Comparison of ENCODE assay signal across 8 mouse cellular contexts in genomic region chr5:67307659-67308222, GRCm38 (mm10). TPM values are rescaled to one million over a fixed set of nuclear protein-coding genes. Genes with fewer than 3 reads are reported as not detected.
A peak's percentile ranks its signal among the peaks of the same experiment; 100 is the strongest.
DNase-seq lines count a peak whose midpoint lies in the region; ATAC-seq and TF ChIP-seq lines count a peak whose summit lies in the region.

No protein-coding gene starts in this region.

- H3K9ac ChIP-seq in lung, embryonic 14.5 days, result peak overlapping the region; percentile 92
- peak overlapping the region; percentile 92 for H3K9ac ChIP-seq in intestine, postnatal 0 days (ENCODE audit: low read depth, low read length)
- peak overlapping the region; percentile 93; the same call in 1 of the 2 replicates for H3K9ac ChIP-seq in neural tube, embryonic 14.5 days (replicated peaks; ENCODE audit: low read depth, low read length)

- H3K9me3 ChIP-seq in lung, embryonic 14.5 days (ENCODE audit: low read depth, low read length), result no peaks in the 10 kb centered on the region
- H3K9me3 ChIP-seq in embryonic facial prominence, embryonic 10.5 days, result no peaks in the 10 kb centered on the region
- H3K9me3 ChIP-seq in intestine, postnatal 0 days (ENCODE audit: control insufficient read depth), result no peaks in the 10 kb centered on the region
- no peaks in the 10 kb centered on the region for H3K9me3 ChIP-seq in neural tube, embryonic 14.5 days (ENCODE audit: control insufficient read depth, low read length)

- peak overlapping the region; percentile 99 for H3K4me3 ChIP-seq in lung, embryonic 14.5 days (ENCODE audit: low read depth, low read length)
- H3K4me3 ChIP-seq in embryonic facial prominence, embryonic 10.5 days, result peak overlapping the region; percentile 99
- H3K4me3 ChIP-seq in intestine, postnatal 0 days (ENCODE audit: low read depth, low read length), result peak overlapping the region; percentile 100
- H3K4me3 ChIP-seq in neural tube, embryonic 14.5 days (ENCODE audit: low read depth, low read length), result peak overlapping the region; percentile 97

- no peak overlapping the region for H3K27ac ChIP-seq in lung, embryonic 14.5 days (ENCODE audit: low read depth)
- H3K27ac ChIP-seq in embryonic facial prominence, embryonic 10.5 days (replicated peaks), result peak overlapping the region; percentile 94
- H3K27ac ChIP-seq in intestine, postnatal 0 days (ENCODE audit: low read depth, low read length), result peak overlapping the region; percentile 93
- H3K27ac ChIP-seq in neural tube, embryonic 14.5 days (ENCODE audit: low read depth, low read length), result no peak overlapping the region

- H3K4me2 ChIP-seq in lung, embryonic 14.5 days, result peak overlapping the region; percentile 75
- peak overlapping the region; percentile 82 for H3K4me2 ChIP-seq in intestine, postnatal 0 days (replicated peaks; ENCODE audit: low read depth)
- H3K4me2 ChIP-seq in neural tube, embryonic 14.5 days (ENCODE audit: low read depth, low read length), result peak overlapping the region; percentile 82

- DNase-seq in lung, embryonic 14.5 days, result no peak
- no peak for DNase-seq in lung, postnatal 14 days
- peak; percentile 10 for DNase-seq in embryonic facial prominence, embryonic 10.5 days (ENCODE audit: low spot score)
- no peak for DNase-seq in right cerebral cortex, postnatal 36 days (ENCODE audit: low spot score in 2 of 2)
- no peak for DNase-seq in thymus, postnatal 25 days
- no peak for DNase-seq in cerebellum, adult 9-11 months

- peaks cover 5% of the 10 kb centered on the region; the same call in 1 of the 2 replicates for H3K4me1 ChIP-seq in lung, embryonic 14.5 days (ENCODE audit: insufficient read depth)
- H3K4me1 ChIP-seq in embryonic facial prominence, embryonic 10.5 days, result peaks cover 10% of the 10 kb centered on the region
- H3K4me1 ChIP-seq in intestine, postnatal 0 days (replicated peaks; ENCODE audit: control insufficient read depth, insufficient read depth, low read length), result no peaks in the 10 kb centered on the region
- H3K4me1 ChIP-seq in neural tube, embryonic 14.5 days (ENCODE audit: control insufficient read depth, insufficient read depth, low read length), result peaks cover 4% of the 10 kb centered on the region

- H3K36me3 ChIP-seq in lung, embryonic 14.5 days (ENCODE audit: insufficient read depth), result 0 out of 2 replicates have a peak, but pooled peaks cover 3% of the 10 kb centered on the region
- H3K36me3 ChIP-seq in embryonic facial prominence, embryonic 10.5 days (replicated peaks), result peaks cover 12% of the 10 kb centered on the region
- peaks cover 5% of the 10 kb centered on the region; the same call in 1 of the 2 replicates for H3K36me3 ChIP-seq in intestine, postnatal 0 days (ENCODE audit: control insufficient read depth, insufficient read depth)
- no peaks in the 10 kb centered on the region for H3K36me3 ChIP-seq in neural tube, embryonic 14.5 days (ENCODE audit: control insufficient read depth, insufficient read depth, low read length)

- no peak for TF ChIP-seq CTCF in lung, embryonic 14.5 days (IDR thresholded peaks at IDR 0.05; ENCODE audit: low read depth)
- TF ChIP-seq CTCF in intestine, postnatal 0 days (IDR thresholded peaks at IDR 0.05; ENCODE audit: low read depth), result no peak

- WGBS in lung, embryonic 14.5 days, result 25% methylated on average over 13 of the region's 13 CpGs
- WGBS in embryonic facial prominence, embryonic 10.5 days, result 35% methylated on average over 13 of the region's 13 CpGs
- WGBS in intestine, postnatal 0 days, result 20% methylated on average over 13 of the region's 13 CpGs
- WGBS in neural tube, embryonic 14.5 days, result 33% methylated on average over 13 of the region's 13 CpGs

- no peaks in the 10 kb centered on the region for H3K27me3 ChIP-seq in lung, embryonic 14.5 days (ENCODE audit: insufficient read depth, low read length)
- H3K27me3 ChIP-seq in embryonic facial prominence, embryonic 10.5 days (replicated peaks; ENCODE audit: low read depth, poor library complexity, severe bottlenecking), result no peaks in the 10 kb centered on the region
- H3K27me3 ChIP-seq in intestine, postnatal 0 days (replicated peaks; ENCODE audit: control insufficient read depth, insufficient read depth, low read length), result no peaks in the 10 kb centered on the region
- no peaks in the 10 kb centered on the region for H3K27me3 ChIP-seq in neural tube, embryonic 14.5 days (ENCODE audit: control insufficient read depth, insufficient read depth, low read length)

- no peak for ATAC-seq in lung, embryonic 14.5 days (ENCODE audit: insufficient read depth)
- no peak for ATAC-seq in intestine, postnatal 0 days
- ATAC-seq in neural tube, embryonic 14.5 days (ENCODE audit: low read depth), result no peak

RNA-seq across cellular contexts. Expression of gene Slc30a9, which starts 1.0 kb away (rescaled TPM):
- 93.7 and 109 TPM in 2 replicates for polyA plus RNA-seq in lung, embryonic 14.5 days (2014; fragmentation: Nextera tagmentation; extraction: Ambion mirVana)
- polyA plus RNA-seq in embryonic facial prominence, embryonic 10.5 days (2016; fragmentation: Nextera tagmentation; extraction: Ambion mirVana), result 83.0 and 85.4 TPM in 2 replicates
- polyA plus RNA-seq in intestine, postnatal 0 days (2015; fragmentation: Nextera tagmentation; extraction: Ambion mirVana), result 74.1 and 80.0 TPM in 2 replicates
- polyA plus RNA-seq in neural tube, embryonic 14.5 days (2014; fragmentation: Nextera tagmentation; extraction: Ambion mirVana), result 200 and 215 TPM in 2 replicates

RNA-seq across cellular contexts. Expression of gene Tmem33, which starts 47.4 kb away (rescaled TPM):
- 73.9 and 77.9 TPM in 2 replicates for polyA plus RNA-seq in lung, embryonic 14.5 days (2014; fragmentation: Nextera tagmentation; extraction: Ambion mirVana)
- 106 and 117 TPM in 2 replicates for polyA plus RNA-seq in embryonic facial prominence, embryonic 10.5 days (2016; fragmentation: Nextera tagmentation; extraction: Ambion mirVana)
- polyA plus RNA-seq in intestine, postnatal 0 days (2015; fragmentation: Nextera tagmentation; extraction: Ambion mirVana), result 140 TPM in 2 replicates
- polyA plus RNA-seq in neural tube, embryonic 14.5 days (2014; fragmentation: Nextera tagmentation; extraction: Ambion mirVana), result 66.0 and 76.9 TPM in 2 replicates

Comparison
In these comparisons a context has a peak if more than half of its experiments do, and no peak if none do; other contexts are left out.
1. H3K27ac ChIP-seq: peak in embryonic facial prominence, embryonic 10.5 days (single experiment) and intestine, postnatal 0 days (single experiment); none in lung, embryonic 14.5 days (single experiment) and neural tube, embryonic 14.5 days (single experiment).
2. Peak in every context shown above with its lines, with median percentiles within 50 percentile points of each other: H3K4me2 ChIP-seq, H3K4me3 ChIP-seq and H3K9ac ChIP-seq.